Mouse (Mus musculus) stomach, postnatal 0 days (tissue): ENCODE measurements at regions not wholly inside any gene's neighbourhood (a gene's known extent, or its start where the extent isn't known, plus 50 kb on each side); places are given as distances from the start of the nearest gene placed in this dataset.

Experiments used
- CTCF ChIP-seq: IDR thresholded peaks from 2 replicates; pipeline ENCODE4 v1.5.1; 2016; ENCODE audit warnings: antibody characterized with exemption, low read depth, mild to moderate bottlenecking, moderate library complexity
- EP300 ChIP-seq: optimal IDR thresholded peaks from 2 replicates; pipeline ENCODE3; 2016; ENCODE audit warnings: antibody characterized with exemption

GRCm38 (mm10) chr2:143166771-143167170, 88.5 kb downstream of the Otor start:
- TF ChIP-seq CTCF (no peak), EP300 (no peak)
